Mouse (Mus musculus) ES-E14 (cell line): ENCODE results near the gene Adsl.

Experiments
- CHD2 ChIP-seq: IDR thresholded peaks from 2 replicates; pipeline ENCODE4 v1.6.1; 2014; ENCODE audit warnings: mild to moderate bottlenecking, low read depth, low read length, inconsistent platforms
- HCFC1 ChIP-seq: IDR thresholded peaks from 2 replicates; pipeline ENCODE4 v1.6.1; 2012; ENCODE audit warnings: low read length, inconsistent platforms, borderline replicate concordance; ENCODE audit not compliant: insufficient read depth
- MAFK ChIP-seq: IDR thresholded peaks from 2 replicates; pipeline ENCODE4 v1.6.1; 2014; ENCODE audit warnings: mild to moderate bottlenecking, low read depth, low read length, inconsistent platforms; ENCODE audit not compliant: insufficient read depth
- ZC3H11A ChIP-seq: IDR thresholded peaks from 2 replicates; pipeline ENCODE4 v1.6.1; 2012; ENCODE audit warnings: low read depth, mild to moderate bottlenecking, inconsistent platforms, low read length, borderline replicate concordance
- ZNF384 ChIP-seq: IDR thresholded peaks from 2 replicates; pipeline ENCODE4 v1.6.1; 2012; ENCODE audit warnings: low read depth, low read length, inconsistent platforms

DNA sequence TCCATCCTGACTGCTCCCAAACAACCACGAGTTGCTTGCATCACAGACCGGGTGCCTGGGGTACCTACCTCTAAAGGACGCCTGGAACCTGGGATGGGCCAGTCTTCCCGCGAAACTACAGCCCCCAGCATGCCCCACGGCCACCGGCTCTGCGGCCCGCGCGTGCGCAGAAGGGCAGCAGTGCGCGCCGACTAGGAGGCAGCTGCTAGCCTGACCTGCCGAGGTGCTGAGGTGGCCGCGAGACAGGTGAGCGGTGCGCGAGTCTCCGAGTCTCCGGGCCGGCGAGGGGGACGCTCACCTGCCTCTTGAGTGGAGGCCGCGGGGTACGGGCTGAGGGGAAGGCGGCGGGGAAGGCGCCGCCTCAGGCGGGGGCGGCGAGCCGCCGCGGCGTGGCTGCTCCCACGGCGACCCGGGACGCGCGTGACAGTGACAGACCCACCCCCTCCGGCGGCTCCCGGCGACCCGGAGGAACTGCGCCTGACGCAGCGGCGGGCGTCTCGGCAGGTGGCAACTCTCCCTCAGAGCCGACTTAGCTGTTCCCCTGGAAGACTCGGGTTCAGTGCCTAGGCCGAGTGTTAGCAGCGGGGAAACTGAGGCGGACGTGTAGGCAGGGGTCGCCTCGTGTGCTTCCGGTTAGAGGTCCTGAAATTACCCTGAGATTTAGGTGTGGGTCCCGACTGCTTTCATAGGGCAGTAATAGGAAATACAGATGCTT, 29.5 kb downstream of the Adsl start, which contains the start of gene Sgsm3:
- TF ChIP-seq HCFC1 (peak; percentile 97), ZC3H11A (no peak), ZNF384 (no peak), MAFK (no peak), CHD2 (no peak)
